Mouse (Mus musculus): Measurements from ENCODE around the gene Caly.

Gene Caly

DNA sequence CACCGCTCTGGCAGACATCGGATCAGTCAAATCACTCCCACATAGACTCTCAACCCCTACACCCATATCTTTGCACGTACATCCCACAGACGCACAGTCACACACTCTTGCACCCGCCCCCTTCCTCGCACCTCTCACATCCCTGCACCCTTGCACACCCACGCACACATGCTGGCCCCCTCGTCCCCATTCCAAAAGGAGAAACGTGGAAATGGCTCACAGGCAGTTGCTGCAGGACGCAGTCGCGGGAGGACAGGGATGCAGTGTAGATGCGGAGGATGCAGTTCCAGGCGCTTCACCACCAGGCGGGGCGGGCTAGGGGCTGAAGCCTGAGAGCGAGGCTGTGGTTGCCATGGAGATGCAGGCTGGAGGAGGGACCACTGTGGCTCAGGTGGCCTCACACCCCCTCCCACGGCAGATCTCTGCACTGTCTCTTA is at the start of gene Caly:
Gene Caly (minus strand): TSS at position 307 of the 437 bp plus-strand sequence.
- no peak for DNase-seq (ENCODE audit: extremely low spot score, low read depth, low spot score)

DNA sequence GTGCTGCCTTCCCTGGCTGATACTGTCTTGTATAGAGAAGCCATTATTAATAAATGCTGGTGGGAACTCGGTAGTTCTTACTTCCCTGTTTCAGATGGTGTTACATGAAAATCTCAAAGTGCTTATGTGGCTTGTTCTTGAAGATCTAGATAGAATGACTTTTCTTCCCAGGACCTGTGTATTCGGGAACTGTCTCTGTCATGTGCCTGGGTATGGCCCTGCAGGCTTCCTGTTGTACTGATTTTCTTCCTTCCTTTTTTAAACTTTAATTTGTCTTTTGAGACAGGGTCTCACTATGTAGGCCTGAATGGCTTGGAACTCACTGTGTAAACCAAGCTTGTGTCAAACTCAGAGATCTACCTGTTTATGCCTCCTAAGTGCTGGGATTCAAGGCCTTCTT is 45.6 kb upstream of the Caly start:
- DNase-seq (ENCODE audit: extremely low spot score, low read depth, low spot score) = no peak

DNA sequence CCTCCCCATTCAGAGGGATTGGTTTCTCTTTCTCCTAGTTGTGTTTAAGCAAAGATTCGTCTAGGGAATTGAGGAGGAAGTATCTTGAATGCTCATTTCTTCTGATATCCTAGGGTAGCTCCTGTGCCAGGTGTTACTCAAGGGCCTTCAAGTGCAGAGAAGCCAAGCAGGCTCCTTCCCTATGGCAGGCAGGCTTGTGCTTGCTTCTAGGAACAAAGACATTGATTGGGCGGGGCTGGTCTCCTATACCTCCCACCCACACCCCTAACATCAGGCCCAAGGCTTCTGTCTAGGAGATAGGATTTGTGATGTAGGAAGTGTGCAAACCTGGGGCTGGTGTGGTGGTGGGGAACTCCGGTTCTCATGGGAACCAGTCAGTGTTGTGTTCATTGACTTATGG is 44.6 kb upstream of the Caly start:
- DNase-seq (ENCODE audit: extremely low spot score, low read depth, low spot score) = no peak

DNA sequence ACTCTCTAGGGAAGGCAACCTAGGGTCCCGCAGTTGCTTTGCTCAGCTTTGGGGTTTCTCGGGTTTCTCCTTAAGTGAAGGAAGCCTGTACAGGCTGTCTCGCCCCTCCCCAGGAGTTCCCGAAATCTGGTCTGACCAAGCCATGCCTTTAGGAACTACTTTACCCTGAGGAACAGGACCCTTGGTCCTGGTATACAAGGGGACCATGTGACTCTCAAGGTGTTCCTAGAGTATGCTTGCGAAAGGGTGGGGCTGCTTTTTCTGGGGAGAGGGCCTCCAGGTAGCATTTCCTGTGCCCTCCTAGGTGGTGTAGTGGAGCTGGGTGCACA is 43.6 kb upstream of the Caly start:
- DNase-seq (ENCODE audit: extremely low spot score, low read depth, low spot score) = no peak

DNA sequence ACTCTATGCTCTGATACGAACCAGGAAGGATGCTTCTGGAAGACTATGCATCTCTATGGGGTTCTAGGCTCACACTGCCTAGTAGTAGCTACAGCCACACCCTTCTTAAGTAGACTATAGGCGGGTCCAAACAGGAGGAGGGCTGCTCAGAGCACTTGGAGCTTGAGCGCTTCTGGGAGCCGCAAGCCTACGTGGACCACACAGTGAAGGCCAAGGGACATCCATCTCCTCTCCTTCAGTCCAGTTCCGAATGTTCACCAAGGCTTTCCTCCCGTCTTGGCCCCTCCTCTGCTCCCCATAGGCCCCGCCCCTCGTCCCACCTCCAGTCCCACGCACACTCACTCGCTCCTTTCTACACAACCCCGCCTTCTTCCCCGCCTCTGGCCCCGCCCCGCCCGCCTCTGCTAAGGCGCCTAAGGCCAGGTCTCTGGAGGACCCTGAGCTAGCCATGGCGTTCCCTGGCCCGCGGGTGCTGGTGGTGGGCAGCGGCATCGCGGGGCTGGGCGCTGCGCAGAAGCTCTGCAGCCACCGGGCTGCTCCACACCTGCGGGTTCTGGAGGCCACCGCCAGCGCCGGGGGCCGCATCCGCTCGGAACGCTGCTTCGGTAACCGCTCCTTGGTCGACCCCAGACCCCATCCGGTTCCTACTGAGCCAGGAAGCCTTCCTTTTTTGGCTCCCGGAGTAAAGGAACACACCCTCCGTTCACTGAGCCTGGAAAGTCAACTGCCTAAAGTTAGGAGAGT is 43.1 kb upstream of the Caly start:
- DNase-seq (ENCODE audit: extremely low spot score, low read depth, low spot score) = no peak

DNA sequence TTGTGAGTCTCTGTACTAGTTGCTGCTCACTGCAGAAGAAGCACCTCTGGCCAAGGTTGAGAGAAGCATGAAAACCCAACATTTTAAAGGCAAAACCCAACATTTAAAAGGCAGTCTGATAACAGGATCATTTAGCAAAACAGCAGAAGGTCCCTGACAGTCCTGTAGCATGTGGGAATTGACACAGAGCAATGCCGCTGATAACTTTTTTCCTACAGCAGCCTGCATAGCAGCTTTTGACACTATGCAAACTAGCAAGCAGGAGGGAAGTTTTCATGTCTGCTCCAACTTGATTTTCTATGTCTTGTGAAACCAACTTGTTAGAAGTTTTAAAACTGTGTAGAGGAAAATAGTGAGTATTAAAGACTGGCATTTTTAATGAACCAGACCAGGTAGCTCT is 42.0 kb upstream of the Caly start:
- no peak for DNase-seq (ENCODE audit: extremely low spot score, low read depth, low spot score)

DNA sequence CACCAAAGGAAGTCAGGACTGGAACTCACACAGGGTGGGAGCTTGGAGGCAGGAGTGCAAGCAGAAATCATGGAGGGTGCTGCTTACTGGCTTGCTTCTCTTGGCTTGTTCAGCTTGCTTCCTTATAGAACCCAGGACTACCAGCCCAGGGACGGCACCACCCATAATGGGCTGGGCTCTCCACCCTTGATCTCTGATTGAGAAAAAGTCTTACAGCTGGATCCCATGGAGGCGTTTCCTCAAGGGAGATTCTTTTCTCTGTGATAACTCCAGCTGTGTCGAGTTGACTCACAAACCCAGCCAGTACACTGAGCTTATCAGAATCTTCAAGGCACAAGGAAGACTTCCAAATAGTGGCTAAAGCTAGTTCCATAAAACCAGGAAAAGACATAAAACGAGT is 40.4 kb upstream of the Caly start:
- no peak for DNase-seq (ENCODE audit: extremely low spot score, low read depth, low spot score)

DNA sequence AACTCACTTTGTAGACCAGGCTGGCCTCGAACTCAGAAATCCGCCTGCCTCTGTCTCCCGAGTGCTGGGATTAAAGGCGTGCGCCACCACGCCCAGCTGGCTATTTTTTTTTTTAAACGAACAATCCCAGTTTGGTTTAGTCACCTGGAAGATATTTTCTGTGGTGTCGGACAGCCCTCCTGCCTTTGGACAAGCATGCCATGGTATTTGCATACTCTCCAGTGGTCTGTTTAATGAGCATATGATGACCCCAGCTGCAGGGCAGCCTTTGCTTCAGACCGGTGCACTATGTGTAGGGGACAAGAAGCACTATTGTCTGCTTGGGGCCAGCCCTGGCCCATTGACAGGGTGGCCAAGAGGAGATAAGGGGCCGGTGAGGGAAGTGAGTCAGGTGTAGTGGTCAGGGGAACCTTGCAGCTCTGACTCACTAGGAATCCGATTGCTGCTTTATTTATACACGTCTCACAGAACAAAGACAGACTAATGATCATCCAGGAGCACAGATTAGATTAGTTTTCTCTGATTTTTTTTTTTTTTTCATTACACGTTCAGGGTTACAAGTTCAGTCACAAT is 39.1 kb upstream of the Caly start:
- no peak for DNase-seq (ENCODE audit: extremely low spot score, low read depth, low spot score)

DNA sequence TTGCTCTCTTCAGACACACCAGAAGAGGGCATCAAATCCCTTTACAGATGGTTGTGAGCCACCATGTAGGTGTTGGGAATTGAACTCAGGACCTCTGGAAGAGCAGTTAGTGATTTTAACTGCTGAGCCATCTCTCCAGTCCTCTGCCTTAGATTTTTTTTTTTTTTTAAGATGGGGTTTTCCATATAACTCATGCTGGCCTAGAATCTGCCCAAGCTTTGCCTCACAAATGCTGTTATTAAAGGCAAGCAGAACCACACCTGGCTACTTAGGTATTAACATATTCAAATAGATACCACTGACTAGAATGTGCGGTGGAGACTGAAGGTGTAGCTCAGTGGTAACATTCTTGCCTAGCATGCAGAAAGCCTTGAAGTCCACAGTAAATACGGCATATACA is 38.1 kb upstream of the Caly start:
- DNase-seq (ENCODE audit: extremely low spot score, low read depth, low spot score) = no peak

DNA sequence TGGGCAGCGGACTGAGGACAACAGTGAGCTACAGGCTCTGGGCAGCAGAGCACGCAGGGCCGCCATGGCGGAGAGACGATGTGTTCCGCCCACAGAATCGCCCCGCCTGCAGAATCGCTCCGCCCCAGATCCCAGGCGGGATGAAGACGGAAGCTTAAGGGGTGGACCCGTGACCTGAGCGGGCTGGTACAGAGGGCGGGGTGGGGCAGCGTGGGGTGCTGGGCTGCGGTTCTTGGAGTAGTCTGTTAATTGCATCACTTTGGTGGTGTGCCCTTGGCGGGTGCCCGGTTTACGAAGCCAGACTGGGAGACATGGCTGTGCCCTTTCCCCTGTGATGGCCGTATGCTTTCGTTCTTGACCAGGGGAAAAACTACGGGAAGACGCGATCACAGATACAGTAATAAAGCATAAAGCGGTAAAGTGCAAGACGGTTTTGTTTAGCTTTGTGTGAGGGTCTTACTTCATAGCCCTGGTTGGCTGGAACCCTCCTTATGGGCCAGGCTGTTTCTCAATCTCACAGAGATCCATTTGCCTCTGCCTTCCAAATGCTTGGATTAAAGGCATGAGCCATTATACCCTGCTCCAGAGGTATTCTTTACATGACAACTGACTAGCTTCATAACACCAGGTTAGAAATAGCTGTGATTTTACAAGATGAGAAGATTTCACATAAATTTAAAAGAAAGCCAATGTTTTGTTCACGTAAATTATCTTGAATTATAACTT is 34.1 kb upstream of the Caly start, which contains the start of gene Echs1:
Gene Echs1 (minus strand): TSS at position 148 of the 726 bp plus-strand sequence.
- no peak for DNase-seq (ENCODE audit: extremely low spot score, low read depth, low spot score)

DNA sequence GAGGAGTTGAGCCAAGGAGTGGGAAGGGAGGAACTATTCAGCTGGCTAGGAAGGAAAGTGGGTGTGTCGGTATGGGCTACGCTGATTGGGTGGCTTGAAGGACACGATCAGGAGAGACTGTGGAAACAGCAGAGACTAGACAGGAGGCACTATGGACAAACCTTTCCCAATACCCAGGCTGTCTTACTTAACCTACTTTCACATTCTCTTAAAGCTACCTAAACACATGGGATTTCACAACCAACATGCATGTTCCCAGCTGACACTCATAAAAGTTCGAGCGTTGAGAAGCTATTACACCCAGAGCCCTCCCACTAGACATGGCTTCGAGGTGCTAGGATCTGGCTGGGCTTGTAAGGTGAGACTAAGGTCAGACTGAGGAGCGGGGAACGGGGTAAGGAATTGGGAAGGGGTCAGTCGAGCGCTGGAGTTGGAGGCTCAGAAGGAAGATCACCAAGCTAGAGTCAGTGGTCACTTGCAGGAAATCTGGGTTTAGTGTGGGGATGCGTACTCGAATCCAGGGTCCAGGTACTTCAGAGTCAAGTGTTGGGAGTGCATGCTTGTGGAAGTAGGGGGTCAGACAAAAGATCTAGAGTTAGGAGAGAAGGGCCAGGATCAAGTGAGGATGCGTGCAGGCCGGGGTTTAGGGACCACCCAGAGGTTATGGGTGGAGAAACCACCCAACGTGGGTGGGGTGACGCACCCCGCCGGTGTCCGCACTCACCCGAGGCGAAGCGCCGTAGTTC is 33.4 kb upstream of the Caly start, which contains the start of gene Paox:
Gene Paox (plus strand): TSS at position 217 of the 746 bp plus-strand sequence.
- no peak for DNase-seq (ENCODE audit: extremely low spot score, low read depth, low spot score)

DNA sequence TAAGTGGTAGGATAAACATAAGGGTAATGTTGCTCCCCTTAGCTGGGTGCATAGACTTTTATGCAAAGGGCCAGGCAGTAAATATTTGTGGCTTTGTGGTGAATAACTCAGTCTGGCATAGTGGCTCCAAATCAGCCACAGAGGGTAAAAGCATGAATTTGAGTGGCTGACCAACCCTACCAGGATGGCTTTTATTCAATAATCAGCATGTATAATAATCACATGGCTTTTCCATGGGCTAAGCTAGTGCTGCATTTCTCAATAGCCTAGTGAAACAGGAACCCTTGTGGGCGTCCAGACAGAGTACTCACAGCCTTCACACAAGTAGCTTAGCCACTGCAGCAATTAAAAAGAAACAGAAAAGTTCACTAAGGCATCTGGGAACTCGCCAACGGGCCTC is 29.6 kb upstream of the Caly start:
- no peak for DNase-seq (ENCODE audit: extremely low spot score, low read depth, low spot score)

DNA sequence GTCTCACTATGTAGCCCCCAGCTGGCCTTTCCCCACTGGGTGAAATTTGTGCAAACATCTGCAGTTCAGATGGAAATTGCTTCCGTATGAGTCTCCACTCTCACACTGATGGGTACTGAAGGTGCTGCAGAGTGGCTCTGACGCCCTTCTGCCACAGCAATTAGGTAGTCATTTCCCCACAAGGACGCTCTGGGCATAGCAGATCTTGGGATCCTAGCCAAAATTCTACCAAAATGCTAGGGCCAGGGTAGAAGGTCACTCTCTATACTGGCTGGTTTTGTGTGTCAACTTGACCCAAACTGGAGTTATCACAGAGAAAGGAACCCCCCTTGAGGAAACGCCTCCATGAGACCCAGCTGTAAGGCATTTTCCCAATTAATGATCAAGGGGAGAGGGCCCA is 21.7 kb upstream of the Caly start:
- DNase-seq (ENCODE audit: extremely low spot score, low read depth, low spot score) = no peak

DNA sequence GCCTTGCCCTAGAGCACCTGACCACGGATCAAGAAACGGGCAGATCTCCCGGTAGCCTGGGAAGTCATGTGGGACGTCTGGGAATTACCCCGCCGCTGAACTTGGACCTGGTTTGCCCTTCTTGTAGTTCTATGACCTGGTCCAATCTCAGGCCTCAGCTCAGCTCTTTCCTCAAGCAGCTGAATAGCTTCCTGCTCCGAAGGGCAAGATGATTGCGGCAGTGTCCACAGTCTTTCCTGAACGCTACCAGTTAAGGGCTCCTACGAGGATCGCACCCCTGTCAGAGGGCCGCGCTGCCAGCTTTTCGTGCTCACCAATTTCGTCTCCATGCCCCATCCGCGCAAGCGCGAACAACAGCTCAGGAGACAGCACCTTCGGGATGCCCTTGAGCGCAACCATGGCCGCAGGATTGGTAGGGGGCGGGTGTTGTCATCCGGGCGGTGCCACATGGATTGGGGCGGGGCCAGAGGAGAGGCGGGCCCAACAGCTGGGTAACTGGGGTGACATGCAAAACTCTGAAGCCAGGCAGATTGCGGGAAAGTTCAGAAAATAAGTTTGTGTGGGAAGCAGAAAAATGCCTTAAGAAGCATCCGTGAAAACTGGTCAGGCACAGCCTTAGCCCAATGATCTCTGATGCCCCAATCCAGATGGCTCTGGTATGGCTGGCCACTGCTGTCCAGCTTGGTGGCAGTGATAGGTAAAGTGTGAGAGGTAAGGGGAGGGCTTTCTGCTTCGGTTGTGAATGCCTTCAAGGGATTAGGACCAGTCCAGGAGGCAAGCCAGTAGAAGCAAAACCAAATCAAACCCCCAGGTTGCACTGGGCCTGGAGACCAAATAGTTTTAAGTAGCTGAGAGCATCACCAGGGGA is 19.9 kb upstream of the Caly start, which contains the start of gene Fuom:
Gene Fuom (minus strand): TSS at position 449 of the 868 bp plus-strand sequence.
- no peak for DNase-seq (ENCODE audit: extremely low spot score, low read depth, low spot score)

DNA sequence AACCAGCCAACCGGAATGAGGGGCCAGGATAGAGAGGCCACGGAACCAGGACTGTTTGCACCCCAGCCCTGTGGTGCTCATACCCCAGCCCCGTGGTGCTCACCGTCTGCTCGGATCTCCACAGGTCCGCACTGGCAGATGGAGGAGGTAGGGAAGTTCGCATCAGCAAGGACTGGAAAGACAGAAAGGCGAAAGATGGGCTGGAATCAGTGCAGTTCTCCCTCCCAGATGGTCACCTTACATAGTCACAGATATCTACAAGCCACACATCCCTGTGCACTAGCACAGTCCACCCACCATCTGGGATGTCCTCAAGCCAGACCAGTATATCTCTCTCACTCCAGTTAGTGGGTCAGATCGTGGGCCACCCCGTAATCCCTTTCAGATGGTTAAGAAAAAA is 19.1 kb upstream of the Caly start:
- DNase-seq (ENCODE audit: extremely low spot score, low read depth, low spot score) = no peak

DNA sequence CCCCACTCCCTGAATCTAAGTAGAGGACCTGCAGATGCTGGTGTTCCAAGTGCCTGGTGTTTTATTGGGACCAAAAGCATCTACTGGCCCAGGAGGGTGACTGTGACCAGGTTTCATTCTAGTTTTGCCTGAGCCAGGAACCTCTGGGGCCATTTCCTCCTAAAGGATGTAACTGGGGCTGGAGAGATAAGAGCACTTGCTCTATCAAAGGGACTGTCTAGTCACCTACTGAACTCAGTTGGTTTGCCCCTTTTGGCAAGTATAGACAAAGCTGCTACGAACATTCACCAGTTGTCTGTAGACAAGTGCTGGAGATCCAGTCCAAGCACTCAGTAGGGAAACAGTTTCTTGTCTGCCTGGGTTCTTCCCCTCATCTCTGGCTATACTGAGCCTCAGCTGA is 16.1 kb upstream of the Caly start:
- DNase-seq (ENCODE audit: extremely low spot score, low read depth, low spot score) = no peak

DNA sequence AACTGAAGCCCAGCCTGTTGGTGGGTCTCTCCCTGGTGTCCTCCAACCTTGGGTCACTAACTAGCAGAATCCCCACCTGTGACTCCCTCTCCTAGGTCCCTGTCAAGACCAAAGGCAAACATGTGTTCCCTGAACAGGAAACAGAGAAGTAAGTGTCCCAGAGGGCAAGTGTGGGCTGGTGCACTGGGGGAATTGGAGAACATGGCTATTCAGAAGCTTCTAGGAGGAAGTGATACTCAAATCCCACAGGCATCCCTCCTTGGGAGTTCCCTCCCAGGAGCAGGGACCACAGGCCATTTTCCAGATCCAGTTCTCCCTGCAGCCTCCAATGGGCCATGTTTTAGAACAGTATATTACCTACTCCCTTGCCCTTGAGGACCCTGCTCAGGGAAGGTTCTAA is 13.7 kb upstream of the Caly start:
- no peak for DNase-seq (ENCODE audit: extremely low spot score, low read depth, low spot score)

DNA sequence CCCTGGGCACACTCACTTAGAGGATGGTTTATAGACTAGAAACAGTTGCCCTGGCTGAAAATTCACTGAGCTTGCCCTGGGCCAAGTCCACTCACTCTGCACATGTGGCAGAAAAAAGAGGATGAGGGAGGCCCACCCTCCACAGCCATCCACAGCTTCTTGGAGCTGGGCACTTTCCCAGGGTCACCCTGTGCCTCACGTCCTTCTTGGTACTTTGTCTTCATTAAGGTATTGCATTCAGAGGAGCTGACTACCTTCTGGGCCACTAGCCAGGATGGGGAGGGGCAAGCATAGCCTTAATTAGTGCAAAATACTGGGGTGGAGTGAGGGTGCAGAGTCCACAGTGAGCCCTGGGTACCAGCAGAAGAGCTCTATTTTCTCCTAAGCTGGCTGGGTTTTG is 13.2 kb upstream of the Caly start:
- DNase-seq (ENCODE audit: extremely low spot score, low read depth, low spot score) = no peak

DNA sequence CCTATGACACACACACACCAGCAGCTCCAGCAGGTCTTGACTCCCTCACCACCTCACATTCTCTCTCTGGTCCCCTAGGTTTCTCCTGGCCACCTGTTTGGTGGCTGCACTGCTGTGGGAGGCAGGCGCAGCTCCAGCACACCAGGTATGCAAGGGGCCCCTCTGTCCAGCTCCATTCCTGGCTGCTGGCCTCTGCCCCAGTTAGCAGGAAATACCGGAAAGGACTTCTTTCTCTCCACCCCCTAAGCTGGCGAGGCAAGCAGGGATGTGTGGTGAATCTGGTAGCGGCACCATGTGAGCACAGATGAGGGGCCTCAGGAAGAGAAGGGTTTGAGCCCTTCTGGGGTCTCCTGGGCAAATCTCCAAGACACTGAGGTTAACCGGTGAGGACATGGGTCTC is 12.6 kb upstream of the Caly start:
- DNase-seq (ENCODE audit: extremely low spot score, low read depth, low spot score) = no peak

DNA sequence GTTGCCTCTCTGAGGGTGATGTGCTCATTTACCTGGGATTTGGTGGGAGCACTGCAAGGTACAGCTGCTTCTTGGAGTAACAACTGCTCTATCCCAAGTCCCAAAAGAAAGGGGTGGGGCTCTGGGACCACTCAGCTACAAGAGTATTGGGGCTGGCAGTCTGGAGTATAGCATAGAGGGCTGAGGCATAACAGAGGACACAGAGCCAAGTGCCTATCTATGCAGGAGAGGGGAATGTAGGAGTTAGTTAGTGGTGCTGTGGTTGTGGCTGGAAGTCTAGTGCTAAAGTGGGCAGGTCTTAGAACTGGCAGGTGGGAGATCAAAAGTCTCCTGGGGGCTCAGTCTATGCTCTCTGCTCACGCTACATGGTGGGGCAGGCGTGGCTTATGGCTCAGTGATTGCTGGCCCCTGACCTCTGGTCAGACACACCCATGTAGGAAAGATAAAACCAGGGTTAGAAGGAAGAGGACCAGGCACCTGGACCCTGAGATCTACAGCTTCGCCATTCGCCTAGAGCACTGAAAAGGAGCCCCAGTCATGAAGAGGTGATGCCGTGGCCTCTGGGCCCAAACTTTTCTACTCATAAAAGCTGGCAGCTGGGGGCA is 10.7 kb upstream of the Caly start, which contains the start of gene Prap1:
Gene Prap1 (plus strand): TSS at position 472 of the 605 bp plus-strand sequence.
- DNase-seq (ENCODE audit: extremely low spot score, low read depth, low spot score) = no peak
